Comparison of ENCODE assay signal across 19 mouse cellular contexts in genomic region chr2:30407221-30407620, GRCm38 (mm10). TPM values are rescaled to one million over a fixed set of nuclear protein-coding genes. Genes with fewer than 3 reads are reported as not detected.
DNase-seq lines count a peak whose midpoint lies in the region; TF ChIP-seq lines count a peak whose summit lies in the region.
"Had no signal": no experiment of that assay in that cellular context is flagged by ENCODE, and none has a peak within 500 bp of the region (broad histone marks: within the 10 kb centered on the region; RNA-seq: fewer than 3 reads in every experiment).

No protein-coding gene starts in this region.

- peaks cover 7% of the 10 kb centered on the region for H3K36me3 ChIP-seq in spleen, adult 2 months (ENCODE audit: control insufficient read depth, insufficient read depth, low read length)
- peaks cover 98% of the 10 kb centered on the region for H3K36me3 ChIP-seq in megakaryocyte, embryonic 14.5 days (replicated peaks; ENCODE audit: low read length)
- no peaks in the 10 kb centered on the region for H3K36me3 ChIP-seq in splenic B cell, adult 2 months (ENCODE audit: control insufficient read depth, insufficient read depth, low read length, poor library complexity, severe bottlenecking)

- TF ChIP-seq POLR2A in spleen, adult 2 months (IDR thresholded peaks at IDR 0.05; ENCODE audit: low read depth, low read length): no peak

- H3K4me1 ChIP-seq in spleen, adult 2 months (ENCODE audit: control insufficient read depth, insufficient read depth, insufficient read length): peaks cover 4% of the 10 kb centered on the region; the same call in 1 of the 2 replicates
- H3K4me1 ChIP-seq in megakaryocyte, embryonic 14.5 days: peaks cover 71% of the 10 kb centered on the region
- H3K4me1 ChIP-seq: embryonic facial prominence, embryonic 13.5 days; forebrain, embryonic 12.5 days had no signal

- H3K9me3 ChIP-seq in megakaryocyte, embryonic 14.5 days: no peaks in the 10 kb centered on the region
- H3K9me3 ChIP-seq: embryonic facial prominence, embryonic 13.5 days; forebrain, embryonic 12.5 days; G1E; heart, embryonic 15.5 days; hindbrain, embryonic 10.5 days had no signal

- TF ChIP-seq CTCF in gastrocnemius, adult 2 months (IDR thresholded peaks at IDR 0.05): no peak
- TF ChIP-seq CTCF in spleen, adult 2 months (IDR thresholded peaks at IDR 0.05; ENCODE audit: extremely low read depth, insufficient read depth, insufficient read length, insufficient replicate concordance): no peak

- no peaks in the 10 kb centered on the region for H3K27me3 ChIP-seq in spleen, adult 2 months (ENCODE audit: control insufficient read depth, insufficient read depth, low read length)
- no peaks in the 10 kb centered on the region for H3K27me3 ChIP-seq in megakaryocyte, embryonic 14.5 days (replicated peaks)
- no peaks in the 10 kb centered on the region for H3K27me3 ChIP-seq in splenic B cell, adult 2 months (ENCODE audit: control insufficient read depth, insufficient read depth, low read length, poor library complexity, severe bottlenecking)
- H3K27me3 ChIP-seq: embryonic facial prominence, embryonic 13.5 days; forebrain, embryonic 12.5 days; heart, embryonic 15.5 days had no signal

- intact Hi-C loops in gastrocnemius, adult 2 months (cut with DNase I): no loop called here

- whole genome bisulfite sequencing in spleen, adult 2 months: 65% methylated on average over 2 of the region's 2 CpGs

- no peak for DNase-seq in gastrocnemius, adult 2 months
- no peak for DNase-seq in gastrocnemius, postnatal 10 days
- DNase-seq in spleen, adult 2 months (ENCODE audit: low read depth in 1 of 2, low spot score in 2 of 2): no peak
- no peak for DNase-seq in spleen, postnatal 14 days (ENCODE audit: low spot score in 2 of 2)
- DNase-seq in splenic B cell, adult 2 months (ENCODE audit: low read depth, low spot score): peak; percentile 16
- DNase-seq in adrenal gland, postnatal 25 days: no peak
- DNase-seq in cerebellum, postnatal 14 days: no peak
- DNase-seq: adrenal gland, postnatal 10 days; cerebellum, adult 2 months; cerebellum, postnatal 10 days; gastrocnemius, postnatal 36 days; heart, adult 2 months had no signal

- H3K27ac ChIP-seq in gastrocnemius, adult 2 months: peak overlapping the region; percentile 99
- peak overlapping the region; percentile 60 for H3K27ac ChIP-seq in spleen, adult 2 months (ENCODE audit: insufficient read depth, low read length)
- H3K27ac ChIP-seq: embryonic facial prominence, embryonic 13.5 days; forebrain, embryonic 12.5 days; heart, adult 2 months; heart, embryonic 15.5 days; hindbrain, embryonic 10.5 days; hindbrain, embryonic 14.5 days had no signal

- no peak overlapping the region for H3K4me3 ChIP-seq in gastrocnemius, adult 2 months
- no peak overlapping the region for H3K4me3 ChIP-seq in spleen, adult 2 months (ENCODE audit: extremely low read depth, insufficient read depth, insufficient read length)
- H3K4me3 ChIP-seq in megakaryocyte, embryonic 14.5 days (replicated peaks): peak overlapping the region; percentile 70
- H3K4me3 ChIP-seq: embryonic facial prominence, embryonic 13.5 days; forebrain, embryonic 12.5 days; heart, adult 2 months; heart, embryonic 15.5 days; hindbrain, embryonic 10.5 days had no signal

RNA-seq across cellular contexts. Expression of gene Crat, which starts 8.4 kb away (rescaled TPM):
- total RNA-seq in gastrocnemius, adult 2 months (2021): 100 to 1,000 TPM; 362 to 422 TPM
- 100 to 1,000 TPM; 228 to 262 TPM for total RNA-seq in gastrocnemius, postnatal 10 days (2021)
- 53.9 and 55.2 TPM in 2 replicates for polyA plus RNA-seq in spleen, adult 2 months (2012; rRNA removed)
- polyA plus RNA-seq in megakaryocyte, embryonic 14.5 days (2012; ENCODE audit: insufficient read depth, low replicate concordance): 55.0 and 64.0 TPM in 2 replicates
- 130 and 142 TPM in 2 replicates for total RNA-seq in adrenal gland, postnatal 25 days (2021)

RNA-seq across cellular contexts. Expression of gene Ptpa, which starts 8.6 kb away (rescaled TPM):
- 10 to 100 TPM; 48.9 to 86.1 TPM for total RNA-seq in gastrocnemius, adult 2 months (2021)
- 100 to 1,000 TPM in 1 of 2 experiments, 10 to 100 TPM in 1; 95.1 to 101 TPM for total RNA-seq in gastrocnemius, postnatal 10 days (2021)
- polyA plus RNA-seq in spleen, adult 2 months (2012; rRNA removed): 136 and 152 TPM in 2 replicates
- polyA plus RNA-seq in megakaryocyte, embryonic 14.5 days (2012; ENCODE audit: insufficient read depth, low replicate concordance): 473 and 551 TPM in 2 replicates
- 130 and 145 TPM in 2 replicates for total RNA-seq in adrenal gland, postnatal 25 days (2021)

RNA-seq across cellular contexts. Expression of gene Dolpp1, which starts 15.2 kb away (rescaled TPM):
- total RNA-seq in gastrocnemius, adult 2 months (2021): 1 to 10 TPM; 5.3 to 6.1 TPM
- total RNA-seq in gastrocnemius, postnatal 10 days (2021): 10 to 100 TPM; 10.9 to 14.3 TPM
- 31.9 and 48.2 TPM in 2 replicates for polyA plus RNA-seq in spleen, adult 2 months (2012; rRNA removed)
- polyA plus RNA-seq in megakaryocyte, embryonic 14.5 days (2012; ENCODE audit: insufficient read depth, low replicate concordance): 24.4 and 42.0 TPM in 2 replicates
- 22.3 and 28.5 TPM in 2 replicates for total RNA-seq in adrenal gland, postnatal 25 days (2021)

RNA-seq across cellular contexts. Expression of gene Miga2, which starts 43.2 kb away (rescaled TPM):
- total RNA-seq in gastrocnemius, adult 2 months (2021): 10 to 100 TPM; 15.5 to 39.0 TPM
- 10 to 100 TPM; 19.4 to 31.1 TPM for total RNA-seq in gastrocnemius, postnatal 10 days (2021)
- 11.1 and 11.7 TPM in 2 replicates for polyA plus RNA-seq in spleen, adult 2 months (2012; rRNA removed)
- 7.8 and 15.0 TPM in 2 replicates for polyA plus RNA-seq in megakaryocyte, embryonic 14.5 days (2012; ENCODE audit: insufficient read depth, low replicate concordance)
- total RNA-seq in adrenal gland, postnatal 25 days (2021): 65.4 and 83.5 TPM in 2 replicates

RNA-seq across cellular contexts. Expression of gene Sh3glb2, which starts 48.1 kb away (rescaled TPM):
- total RNA-seq in gastrocnemius, adult 2 months (2021): 10 to 100 TPM; 12.7 to 18.8 TPM
- 10 to 100 TPM; 32.2 to 37.9 TPM for total RNA-seq in gastrocnemius, postnatal 10 days (2021)
- 92.3 and 114 TPM in 2 replicates for polyA plus RNA-seq in spleen, adult 2 months (2012; rRNA removed)
- 45.5 and 81.3 TPM in 2 replicates for polyA plus RNA-seq in megakaryocyte, embryonic 14.5 days (2012; ENCODE audit: insufficient read depth, low replicate concordance)
- 90.0 and 111 TPM in 2 replicates for total RNA-seq in adrenal gland, postnatal 25 days (2021)
